Mouse (Mus musculus): ENCODE results near the gene Hint3. TPM values are rescaled to one million over a fixed set of nuclear protein-coding genes. Genes with fewer than 3 reads are reported as not detected.
"Not testable (repeated sequence)": the region's sequence is repeated elsewhere in the genome, so short reads cannot be mapped to it uniquely, and the experiment has no call there.

Hint3 gene
- 10 to 100 TPM; 57.6 to 63.2 TPM for total RNA-seq (2021)
- long read RNA-seq, experiment 1, transcript Hint3-203 (5 exons, 875 nt), result major isoform, 119 of 123 reads
- long read RNA-seq, experiment 1, partial matches to known transcripts, result 2 of 123 reads
- long read RNA-seq, experiment 1, other reads (novel, unspliced or antisense), result 2 of 123 reads
- long read RNA-seq, experiment 2, transcript Hint3-203 (5 exons, 875 nt), result major isoform, 124 of 126 reads
- long read RNA-seq, experiment 2, partial matches to known transcripts, result 0 of 126 reads
- long read RNA-seq, experiment 2, other reads (novel, unspliced or antisense), result 0 of 126 reads

DNA sequence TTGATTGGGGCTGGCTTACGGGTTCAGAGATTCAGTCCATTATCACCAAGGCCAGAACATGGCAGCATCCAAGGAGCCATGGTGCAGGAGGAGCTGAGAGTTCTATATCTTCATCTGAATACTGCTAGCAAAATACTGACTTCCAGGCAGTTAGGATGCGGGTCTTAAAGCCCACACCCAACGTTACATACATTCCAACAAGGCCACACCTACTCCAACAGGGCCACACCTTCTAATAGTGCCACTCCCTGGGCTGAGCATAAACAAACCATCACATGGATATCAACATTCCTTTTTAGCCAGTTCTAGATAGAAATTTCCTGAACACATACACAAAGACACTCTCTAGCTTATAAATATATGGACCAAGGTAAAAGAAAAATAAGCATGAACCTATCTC lies at the start of gene Hint3:
Gene Hint3 (minus strand): TSS at position 120 of the 400 bp plus-strand sequence.
- intact Hi-C loops (cut with DNase I), result no loop called here
- Histone ChIP-seq H3K27ac (no peak within 1 kb of the TSS), H3K4me3 (no peak within 1 kb of the TSS)
- no peak for TF ChIP-seq CTCF (IDR thresholded peaks at IDR 0.05)
- DNase-seq, result no peak

DNA sequence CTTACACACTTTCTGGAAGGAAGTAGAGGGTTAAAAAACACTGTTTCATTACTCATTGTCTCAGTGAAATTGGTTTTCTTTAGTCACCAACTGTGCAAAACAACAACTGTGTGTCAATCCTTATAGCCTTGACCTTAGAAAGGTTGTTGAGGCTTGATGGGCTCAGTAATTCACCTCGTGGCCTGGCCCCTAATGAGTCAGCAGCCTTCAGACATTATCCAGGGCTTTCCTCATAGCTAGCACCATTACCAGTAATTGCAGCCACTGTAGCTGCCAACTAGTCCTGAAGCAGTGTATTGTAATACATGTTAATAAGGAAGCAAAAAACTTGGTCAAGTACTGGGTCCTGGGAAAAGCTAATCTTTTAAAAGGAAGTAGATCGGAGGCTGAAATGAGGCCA lies 48.6 kb upstream of the Hint3 start:
- no peak overlapping the region for H3K4me3 ChIP-seq
- no peak for TF ChIP-seq CTCF (IDR thresholded peaks at IDR 0.05)
- intact Hi-C loops (cut with DNase I), result no loop called here
- H3K27ac ChIP-seq, result no peak overlapping the region
- no peak for DNase-seq

DNA sequence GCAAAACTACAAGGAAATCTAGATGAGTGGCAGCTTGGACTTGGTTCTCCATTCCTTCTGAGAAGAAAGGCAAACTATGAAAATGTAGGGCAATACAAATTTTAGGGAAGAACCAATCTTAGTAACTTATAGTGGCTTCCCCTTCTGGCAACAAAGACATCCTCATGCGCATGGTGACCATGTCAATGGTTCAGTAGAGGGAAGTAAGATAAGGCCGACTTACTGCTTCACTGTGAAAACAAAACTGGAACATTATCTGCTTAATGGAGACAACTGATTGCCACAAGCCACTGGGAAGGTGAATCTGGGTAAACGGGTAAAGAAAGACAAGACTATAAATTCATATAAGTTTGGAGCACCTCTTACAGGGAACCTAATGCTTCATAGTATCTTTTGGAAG lies 45.4 kb upstream of the Hint3 start:
- no peak for DNase-seq
- Histone ChIP-seq H3K27ac (no peak overlapping the region), H3K4me3 (no peak overlapping the region)
- TF ChIP-seq CTCF (IDR thresholded peaks at IDR 0.05), result no peak
- intact Hi-C loops (cut with DNase I), result no loop called here

- H3K27ac ChIP-seq, result no peak overlapping the region
- TF ChIP-seq CTCF (IDR thresholded peaks at IDR 0.05), result no peak
- H3K4me3 ChIP-seq, result no peak overlapping the region
- intact Hi-C loops (cut with DNase I), result no loop called here
- DNase-seq, result no peak
Observed at GRCm38 (mm10) chr10:30666580-30666979, 37.1 kb upstream of the Hint3 start.

- Histone ChIP-seq H3K27ac (no peak overlapping the region), H3K4me3 (no peak overlapping the region)
- peak; percentile 43 for TF ChIP-seq CTCF (IDR thresholded peaks at IDR 0.05)
- no peak for DNase-seq
- intact Hi-C loops (cut with DNase I), result no loop called here
Observed at GRCm38 (mm10) chr10:30660564-30661328, 31.3 kb upstream of the Hint3 start.

- intact Hi-C loops (cut with DNase I), result loop anchor here (5.0 kb wide), 1 partner anchor 72 kb away; no protein-coding TSS in a partner anchor
- Histone ChIP-seq H3K27ac (peak overlapping the region; percentile 61), H3K4me3 (peak overlapping the region; percentile 73)
- TF ChIP-seq CTCF (IDR thresholded peaks at IDR 0.05), result no peak
- no peak for DNase-seq
Observed at GRCm38 (mm10) chr10:30655655-30656054, 26.2 kb upstream of the Hint3 start.

GRCm38 (mm10) chr10:30647681-30648080 lies 18.2 kb upstream of the Hint3 start:
- no peak overlapping the region for H3K4me3 ChIP-seq
- intact Hi-C loops (cut with DNase I), result no loop called here
- no peak for DNase-seq

DNA sequence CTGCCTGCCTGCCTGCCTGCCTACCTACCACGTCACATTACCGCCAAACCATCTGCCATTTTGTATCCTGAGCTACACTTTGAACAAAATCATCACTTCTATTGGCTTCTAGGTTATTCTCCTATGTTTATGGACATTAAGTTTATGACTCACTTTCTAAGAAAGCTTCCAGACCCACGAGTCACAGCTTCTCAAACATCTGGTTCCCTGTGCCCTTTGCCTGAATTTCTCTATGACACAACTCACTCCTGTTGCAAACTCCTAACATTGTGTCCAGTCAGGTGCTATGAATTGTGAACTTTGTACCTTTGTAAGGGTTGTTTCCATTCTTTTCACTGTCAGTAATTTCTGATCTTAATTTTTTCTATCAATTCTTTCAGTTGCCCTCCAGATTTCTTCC lies 8.8 kb upstream of the Hint3 start:
- no peak for TF ChIP-seq CTCF (IDR thresholded peaks at IDR 0.05)
- Histone ChIP-seq H3K27ac (no peak overlapping the region), H3K4me3 (no peak overlapping the region)
- intact Hi-C loops (cut with DNase I), result no loop called here
- DNase-seq, result no peak

More at GRCm38 (mm10) chr10:30647681-30648080, 18.2 kb upstream of the Hint3 start:
- no peak overlapping the region for H3K27ac ChIP-seq
- no peak for TF ChIP-seq CTCF (IDR thresholded peaks at IDR 0.05)

DNA sequence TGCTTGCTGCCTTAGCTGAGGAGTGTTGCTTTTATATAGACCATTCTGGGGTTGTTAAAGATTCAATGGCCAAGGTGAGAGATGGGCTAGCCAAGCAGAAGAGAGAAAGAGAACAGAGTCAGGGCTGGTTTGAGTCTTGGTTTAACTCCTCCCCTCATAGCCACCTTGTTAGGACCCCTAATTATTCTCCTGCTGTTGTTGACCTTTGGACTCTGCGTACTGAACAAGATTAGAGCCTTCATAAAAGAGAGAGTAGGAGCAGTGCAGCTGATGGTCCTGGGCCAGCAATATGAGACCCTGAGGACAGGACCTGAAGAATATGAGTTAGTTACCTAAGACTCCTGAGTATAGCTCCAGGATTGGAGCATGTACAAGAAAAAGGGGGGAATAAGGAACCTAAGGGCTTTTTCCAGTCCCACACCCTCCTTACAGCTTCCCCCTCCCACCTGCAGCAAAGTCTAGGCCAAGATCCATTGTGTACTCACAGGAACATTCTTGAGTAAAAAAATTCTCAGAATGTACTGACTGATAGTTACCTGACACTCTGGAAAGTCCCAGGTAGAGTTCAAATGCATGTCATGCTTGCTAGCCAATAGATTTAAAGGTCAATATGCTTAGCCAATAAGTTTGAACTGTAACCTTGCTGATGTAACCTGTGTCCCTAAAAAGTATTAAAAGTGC lies 7.2 kb upstream of the Hint3 start:
- DNase-seq; H3K27ac ChIP-seq; H3K4me3 ChIP-seq; intact Hi-C loops (cut with DNase I): not testable (repeated sequence)

DNA sequence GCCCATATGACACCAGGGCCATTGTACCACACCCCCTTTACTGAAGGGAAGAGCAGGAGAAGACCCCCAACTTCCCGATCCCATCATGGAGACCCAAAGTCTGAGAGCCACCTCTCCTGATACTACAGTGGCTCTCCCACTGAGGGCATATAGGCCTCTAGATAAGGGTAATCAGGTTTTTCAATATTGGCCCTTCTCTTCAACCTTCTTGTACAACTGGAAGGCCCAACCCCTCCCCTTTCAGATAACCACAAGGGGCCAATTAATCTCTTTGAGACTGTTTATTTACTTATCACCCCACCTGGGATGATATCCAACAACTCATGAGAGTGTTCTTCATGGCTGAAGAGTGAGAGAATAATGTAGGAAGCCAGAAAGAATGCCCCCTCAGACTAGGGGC lies 3.3 kb upstream of the Hint3 start:
- no peak for DNase-seq
- H3K27ac ChIP-seq, result no peak overlapping the region
- intact Hi-C loops (cut with DNase I), result no loop called here
- no peak overlapping the region for H3K4me3 ChIP-seq
- TF ChIP-seq CTCF (IDR thresholded peaks at IDR 0.05), result no peak

GRCm38 (mm10) chr10:30629977-30630376 lies 545 bp upstream of the Hint3 start:
- H3K27ac ChIP-seq, result no peak overlapping the region
- H3K4me3 ChIP-seq, result no peak overlapping the region
- intact Hi-C loops (cut with DNase I), result no loop called here
- TF ChIP-seq CTCF (IDR thresholded peaks at IDR 0.05), result no peak
- no peak for DNase-seq

DNA sequence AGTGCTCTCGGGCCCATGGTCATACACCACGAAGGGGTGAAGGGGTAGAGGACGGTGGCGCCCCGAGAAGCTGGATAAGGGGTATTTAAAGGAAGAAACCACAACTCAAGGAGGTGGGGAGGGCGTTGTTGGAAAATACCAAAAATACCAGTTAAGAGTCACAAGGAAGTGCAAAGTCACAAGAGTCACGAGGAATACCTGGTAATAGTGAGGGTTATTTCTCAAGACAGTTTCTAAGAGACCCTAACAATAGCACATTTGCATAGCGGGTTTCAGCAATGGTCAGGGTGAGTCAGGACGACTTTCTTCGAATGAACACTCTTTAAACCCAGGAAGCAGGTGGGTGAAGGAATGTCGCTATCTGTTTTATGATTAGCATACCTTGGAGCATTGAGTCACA lies 988 bp downstream of the Hint3 start:
- H3K27ac ChIP-seq; H3K4me3 ChIP-seq; DNase-seq; intact Hi-C loops (cut with DNase I): not testable (repeated sequence)

GRCm38 (mm10) chr10:30627548-30627947 lies 1.9 kb downstream of the Hint3 start:
- Histone ChIP-seq H3K4me3 (no peak overlapping the region), H3K27ac (no peak overlapping the region)
- DNase-seq, result no peak
- intact Hi-C loops (cut with DNase I), result no loop called here
- no peak for TF ChIP-seq CTCF (IDR thresholded peaks at IDR 0.05)

All from gastrocnemius, adult 2 months (tissue).